Mouse (Mus musculus) bone marrow macrophage, adult 2 months (primary cell): Measurements from ENCODE around the gene Ylpm1.

ENCODE experiments used
- CTCF ChIP-seq: IDR thresholded peaks from 2 replicates; pipeline ENCODE4 v1.5.1; 2012; ENCODE audit warnings: low read depth, mild to moderate bottlenecking, low read length, moderate library complexity
- POLR2A ChIP-seq: IDR thresholded peaks from 2 replicates; pipeline ENCODE4 v1.6.1; 2012; ENCODE audit warnings: mild to moderate bottlenecking, low read depth, low read length, borderline replicate concordance

DNA sequence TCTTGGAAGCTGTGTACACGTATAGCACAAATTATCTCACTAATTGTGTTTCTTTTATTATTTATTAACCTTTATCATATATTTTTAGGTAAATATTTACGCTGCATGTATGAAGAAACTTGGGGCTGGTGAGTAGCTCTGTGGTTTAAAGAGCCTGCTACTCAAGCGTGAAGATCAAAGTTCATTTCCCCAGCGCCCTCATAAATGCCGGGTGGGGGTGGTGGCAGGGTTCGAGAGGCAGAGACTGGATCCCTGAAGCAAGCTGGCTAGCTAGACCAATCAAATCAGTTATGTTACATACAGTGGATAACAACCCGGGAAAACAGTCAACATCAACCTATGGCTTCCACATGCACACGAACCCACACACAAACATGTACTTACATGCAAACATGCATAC is 107.0 kb downstream of the Ylpm1 start:
- TF ChIP-seq CTCF = no peak
- TF ChIP-seq POLR2A = no peak
